Mouse (Mus musculus): ENCODE measurements around the gene Olfr1358.
"Not testable (repeated sequence)": the region's sequence is repeated elsewhere in the genome, so short reads cannot be mapped to it uniquely, and the experiment has no call there.

The Olfr1358 gene

GRCm38 (mm10) chr10:78517128-78517527 lies at the start of gene Olfr1358:
Gene Olfr1358 (plus strand): TSS chr10:78517428.
- DNase-seq = no peak

- no peak for DNase-seq
These were observed 49.4 kb upstream of the Olfr1358 start for GRCm38 (mm10) chr10:78467761-78468310.

- DNase-seq = no peak
These were observed 46.5 kb upstream of the Olfr1358 start for GRCm38 (mm10) chr10:78470582-78471313.

- no peak for DNase-seq
These were observed 45.2 kb upstream of the Olfr1358 start for GRCm38 (mm10) chr10:78472046-78472445.

- no peak for DNase-seq
These were observed 43.8 kb upstream of the Olfr1358 start for GRCm38 (mm10) chr10:78473434-78473833.

- no peak for DNase-seq
These were observed 42.5 kb upstream of the Olfr1358 start for GRCm38 (mm10) chr10:78474759-78475158.

- no peak for DNase-seq
These were observed 40.4 kb upstream of the Olfr1358 start for GRCm38 (mm10) chr10:78476821-78477220.

- DNase-seq = no peak
These were observed 36.0 kb upstream of the Olfr1358 start for GRCm38 (mm10) chr10:78480954-78481927.

GRCm38 (mm10) chr10:78481928-78482499 lies 35.2 kb upstream of the Olfr1358 start:
- DNase-seq = no peak

- not testable (repeated sequence) for DNase-seq
These were observed 31.9 kb upstream of the Olfr1358 start for GRCm38 (mm10) chr10:78485369-78485768.

- no peak for DNase-seq
These were observed 30.4 kb upstream of the Olfr1358 start for GRCm38 (mm10) chr10:78486871-78487270.

- peak; percentile 80 for DNase-seq
These were observed 29.7 kb upstream of the Olfr1358 start for GRCm38 (mm10) chr10:78487431-78488086.

- DNase-seq = no peak
These were observed 14.1 kb upstream of the Olfr1358 start for GRCm38 (mm10) chr10:78502986-78503733.

GRCm38 (mm10) chr10:78519792-78520191 lies 2.6 kb downstream of the Olfr1358 start:
- DNase-seq = no peak

GRCm38 (mm10) chr10:78520260-78521005 lies 3.2 kb downstream of the Olfr1358 start:
- no peak for DNase-seq

GRCm38 (mm10) chr10:78525071-78525470 lies 7.8 kb downstream of the Olfr1358 start:
- not testable (repeated sequence) for DNase-seq

- DNase-seq = no peak
These were observed 8.3 kb downstream of the Olfr1358 start for GRCm38 (mm10) chr10:78525511-78525910.

- no peak for DNase-seq
These were observed 23.7 kb downstream of the Olfr1358 start for GRCm38 (mm10) chr10:78540943-78541342.

GRCm38 (mm10) chr10:78565070-78565469 lies 47.8 kb downstream of the Olfr1358 start:
- DNase-seq = no peak

- DNase-seq = no peak
These were observed 52.0 kb downstream of the Olfr1358 start for GRCm38 (mm10) chr10:78569191-78569590.

GRCm38 (mm10) chr10:78569686-78570085 lies 52.5 kb downstream of the Olfr1358 start:
- no peak for DNase-seq
